Mouse (Mus musculus): Measurements from ENCODE around the gene 1190005I06Rik.

The 1190005I06Rik gene

DNA sequence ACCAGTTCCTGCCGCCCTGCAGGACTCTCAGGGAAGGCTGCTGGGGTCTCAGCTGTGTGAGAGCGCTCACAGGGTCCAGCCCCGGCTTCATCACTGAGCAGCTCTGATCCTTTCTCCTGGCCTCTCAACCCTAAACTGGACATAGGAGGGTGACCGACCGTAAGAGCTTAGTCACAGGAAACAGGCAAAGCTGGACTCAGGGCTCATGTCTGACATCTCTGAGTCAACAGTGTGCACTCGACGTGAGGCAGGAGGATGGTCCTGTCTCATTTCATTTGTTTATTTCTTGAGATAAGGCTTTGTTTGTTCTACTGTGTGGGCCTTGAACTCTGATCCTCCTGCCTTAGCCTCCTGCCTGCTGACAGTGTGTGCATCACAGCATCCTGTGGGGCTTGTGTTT is 27.0 kb downstream of the 1190005I06Rik start:
- DNase-seq (ENCODE audit: low spot score in 2 of 2): no peak

DNA sequence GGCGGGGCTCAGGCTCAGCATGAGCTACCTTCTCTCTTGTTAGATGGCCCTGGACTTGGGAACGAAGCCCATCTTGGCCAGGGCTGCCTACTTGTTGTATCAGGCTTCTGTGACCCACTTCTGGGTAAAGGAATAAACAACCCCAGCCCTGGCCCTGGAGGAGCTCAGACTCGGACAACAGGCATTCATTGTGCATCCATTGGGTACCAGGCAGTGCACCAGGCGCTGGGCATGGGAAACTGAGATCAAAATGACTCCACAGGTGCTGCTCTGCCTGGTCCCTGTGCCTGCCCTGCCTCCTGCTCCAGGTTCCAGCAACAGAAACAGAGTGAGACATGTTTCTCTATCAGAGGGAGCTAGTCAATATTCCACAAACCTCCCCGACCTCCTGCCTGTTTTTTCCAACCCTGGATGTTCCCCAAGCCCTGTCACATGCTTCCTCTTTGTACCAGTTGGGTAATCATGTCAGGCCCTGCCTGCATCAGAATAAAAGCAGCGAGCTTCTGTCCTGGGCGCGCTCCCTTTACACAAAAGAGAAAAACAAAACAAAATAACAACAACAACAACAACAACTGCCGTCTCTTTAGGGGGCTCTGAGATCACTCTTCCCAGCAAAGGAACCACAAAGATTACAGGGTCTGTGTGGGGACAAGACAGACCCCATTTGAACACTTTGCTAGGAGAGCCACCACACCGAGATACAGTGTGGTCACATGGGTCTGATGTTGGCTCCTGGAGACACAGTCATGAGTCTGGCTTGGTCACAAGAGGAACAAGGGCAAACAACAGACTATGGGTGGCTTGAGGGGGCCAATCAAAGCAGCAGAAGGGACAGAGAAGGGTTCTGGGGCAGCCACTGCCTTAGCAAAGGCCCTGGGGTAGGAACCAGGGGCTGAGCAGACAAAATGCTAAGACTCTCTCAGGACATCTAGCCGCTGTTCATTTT is 27.9 kb downstream of the 1190005I06Rik start:
- DNase-seq (ENCODE audit: low spot score in 2 of 2): peak in 1 of 2 experiments; percentile 59

DNA sequence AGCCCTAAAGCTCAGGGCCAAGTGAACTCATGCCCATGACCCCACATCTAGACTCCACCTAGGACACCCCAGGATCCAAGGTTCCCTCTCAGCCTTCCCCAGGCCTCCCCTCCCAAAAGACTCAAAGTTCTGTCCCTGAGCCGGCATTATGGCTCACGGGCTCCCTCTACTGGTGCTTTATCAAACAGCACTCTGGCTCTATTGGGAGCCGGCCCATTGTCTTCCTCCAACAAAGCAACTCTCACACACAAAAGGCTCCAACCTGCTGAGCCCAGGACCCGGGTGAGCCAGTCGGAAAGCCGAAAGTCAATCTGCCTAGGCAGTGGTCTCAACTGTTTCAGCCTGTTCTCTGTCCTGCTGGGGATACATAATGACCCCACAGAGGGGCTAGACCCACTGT is 29.3 kb downstream of the 1190005I06Rik start:
- peak in 1 of 2 experiments; percentile 55 for DNase-seq (ENCODE audit: low spot score in 2 of 2)

- DNase-seq (ENCODE audit: low spot score in 2 of 2): no peak
These were observed 30.5 kb downstream of the 1190005I06Rik start for GRCm38 (mm10) chr8:120616663-120617626.

DNA sequence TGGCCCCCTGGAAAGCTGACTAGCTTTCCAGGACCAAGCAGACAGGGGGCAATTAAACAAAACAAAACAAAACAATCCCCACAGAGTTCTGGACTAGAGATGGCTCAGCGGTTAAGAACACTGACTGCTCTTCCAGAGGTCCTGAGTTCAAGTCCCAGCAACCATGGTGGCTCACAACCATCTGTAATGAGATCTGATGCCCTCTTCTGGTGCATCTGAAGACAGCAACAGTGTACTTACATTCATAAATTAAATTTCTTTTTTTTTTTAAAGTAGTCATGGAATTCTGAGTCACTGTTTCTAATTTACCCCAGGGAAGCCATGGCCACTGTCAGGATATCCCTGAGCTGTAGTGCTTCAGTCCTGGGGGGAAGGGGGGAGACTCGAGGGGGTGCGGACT is 32.9 kb downstream of the 1190005I06Rik start:
- no peak for DNase-seq (ENCODE audit: low spot score in 2 of 2)

DNA sequence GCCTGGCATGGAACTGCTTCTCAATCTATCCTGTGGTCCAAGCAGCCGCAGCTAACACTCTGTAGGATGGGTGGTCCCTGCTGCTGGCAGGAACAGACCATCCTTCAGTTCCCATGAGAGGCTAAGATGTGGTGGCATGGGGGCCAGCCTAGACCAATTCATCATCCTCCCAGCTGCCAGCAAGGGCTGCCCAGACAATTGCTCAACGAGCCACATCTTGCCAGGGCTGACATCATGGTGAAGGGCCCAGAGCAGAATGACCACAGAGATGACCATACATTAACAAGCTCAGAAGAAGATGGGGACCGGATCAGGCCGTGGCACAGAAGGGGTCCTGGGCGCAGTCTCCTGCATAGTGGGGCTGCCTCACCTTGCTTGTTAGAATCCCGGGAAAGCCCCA is 36.6 kb downstream of the 1190005I06Rik start:
- no peak for DNase-seq (ENCODE audit: low spot score in 2 of 2)

- peak; percentile 28 to 69 for DNase-seq (ENCODE audit: low spot score in 2 of 2)
These were observed 39.5 kb downstream of the 1190005I06Rik start for GRCm38 (mm10) chr8:120607885-120608284.

DNA sequence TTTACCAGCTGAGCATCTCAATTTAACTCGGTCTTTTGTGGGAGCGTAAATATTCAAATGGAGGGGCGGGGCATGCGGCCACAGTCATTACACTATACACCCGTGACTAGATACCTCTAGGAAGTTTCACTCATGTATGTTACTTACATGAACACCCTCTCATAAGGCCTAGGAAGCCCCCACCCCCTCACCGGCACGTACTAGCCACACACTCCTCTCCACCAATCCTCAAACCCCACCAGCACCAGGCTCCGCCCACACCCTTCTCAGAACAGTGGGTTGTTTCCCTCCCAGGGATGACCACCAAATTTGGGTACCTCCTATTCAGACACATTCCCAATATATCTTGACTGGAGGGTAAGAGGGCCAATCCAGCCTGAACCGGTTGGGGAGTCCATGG is 40.0 kb downstream of the 1190005I06Rik start:
- no peak for DNase-seq (ENCODE audit: low spot score in 2 of 2)

DNA sequence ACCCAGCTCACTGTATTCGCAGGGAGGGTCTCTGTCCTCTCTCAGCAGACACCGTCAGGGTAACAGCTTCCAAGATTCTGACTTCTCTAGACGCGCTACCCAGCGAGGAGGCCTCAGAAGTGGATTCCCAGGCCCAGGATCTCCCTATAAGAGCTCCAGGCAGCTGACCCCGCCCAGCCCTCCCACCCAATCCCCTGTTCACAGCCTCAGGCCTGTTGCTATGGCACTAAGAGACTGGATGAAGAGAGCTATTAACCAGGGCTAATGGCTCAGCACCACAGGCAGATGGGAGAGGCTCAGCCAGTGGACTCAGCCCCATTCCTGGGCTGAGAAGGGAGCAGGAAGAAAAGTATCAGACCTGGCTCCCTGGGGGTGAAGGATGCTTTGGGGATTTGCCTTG is 44.8 kb downstream of the 1190005I06Rik start:
- no peak for DNase-seq (ENCODE audit: low spot score in 2 of 2)

DNA sequence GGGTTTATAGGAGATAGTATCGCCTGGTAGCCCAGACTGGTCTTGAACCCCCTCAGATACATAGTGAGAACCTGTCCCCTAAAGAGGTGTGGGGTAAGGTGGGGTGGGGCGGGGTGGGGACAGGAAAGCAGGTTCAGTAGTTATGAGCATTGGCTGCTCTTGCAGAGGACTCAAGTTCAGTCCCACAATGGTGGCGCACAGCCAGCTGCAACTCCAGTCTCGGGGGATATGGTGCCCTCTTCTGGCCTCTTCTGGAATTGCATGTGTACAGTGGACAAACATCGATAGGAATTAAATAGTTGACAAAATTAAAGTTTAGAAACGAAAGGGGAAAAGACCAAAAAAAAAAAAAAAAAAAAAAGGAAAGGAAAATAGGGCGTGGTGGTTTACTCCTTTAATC is 47.9 kb downstream of the 1190005I06Rik start:
- peak; percentile 52 to 78 for DNase-seq (ENCODE audit: low spot score in 2 of 2)

GRCm38 (mm10) chr8:120598579-120598978 is 48.9 kb downstream of the 1190005I06Rik start:
- peak in 1 of 2 experiments; percentile 28 for DNase-seq (ENCODE audit: low spot score in 2 of 2)

DNA sequence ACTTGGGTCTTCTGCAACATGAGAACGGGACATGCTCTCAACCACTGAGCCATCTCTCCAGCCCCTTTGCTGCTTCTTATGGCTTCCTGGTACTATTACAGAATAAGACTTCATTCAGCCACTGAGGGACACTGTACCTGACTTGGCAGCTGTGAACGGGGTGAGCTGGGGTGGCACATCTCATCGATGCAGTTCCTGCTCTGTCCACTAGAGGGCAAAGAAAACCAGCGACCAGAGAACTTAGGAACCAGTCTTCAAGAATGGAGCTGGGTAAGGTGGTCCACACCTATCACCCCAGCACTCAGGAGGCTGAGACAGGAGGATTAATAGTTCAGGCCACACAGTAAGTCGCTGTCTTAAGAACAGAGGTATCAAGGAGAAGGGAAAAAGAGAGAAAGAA is 51.5 kb downstream of the 1190005I06Rik start:
- peak in 1 of 2 experiments; percentile 35 for DNase-seq (ENCODE audit: low spot score in 2 of 2)

GRCm38 (mm10) chr8:120594571-120594970 is 52.9 kb downstream of the 1190005I06Rik start:
- DNase-seq (ENCODE audit: low spot score in 2 of 2): no peak

DNA sequence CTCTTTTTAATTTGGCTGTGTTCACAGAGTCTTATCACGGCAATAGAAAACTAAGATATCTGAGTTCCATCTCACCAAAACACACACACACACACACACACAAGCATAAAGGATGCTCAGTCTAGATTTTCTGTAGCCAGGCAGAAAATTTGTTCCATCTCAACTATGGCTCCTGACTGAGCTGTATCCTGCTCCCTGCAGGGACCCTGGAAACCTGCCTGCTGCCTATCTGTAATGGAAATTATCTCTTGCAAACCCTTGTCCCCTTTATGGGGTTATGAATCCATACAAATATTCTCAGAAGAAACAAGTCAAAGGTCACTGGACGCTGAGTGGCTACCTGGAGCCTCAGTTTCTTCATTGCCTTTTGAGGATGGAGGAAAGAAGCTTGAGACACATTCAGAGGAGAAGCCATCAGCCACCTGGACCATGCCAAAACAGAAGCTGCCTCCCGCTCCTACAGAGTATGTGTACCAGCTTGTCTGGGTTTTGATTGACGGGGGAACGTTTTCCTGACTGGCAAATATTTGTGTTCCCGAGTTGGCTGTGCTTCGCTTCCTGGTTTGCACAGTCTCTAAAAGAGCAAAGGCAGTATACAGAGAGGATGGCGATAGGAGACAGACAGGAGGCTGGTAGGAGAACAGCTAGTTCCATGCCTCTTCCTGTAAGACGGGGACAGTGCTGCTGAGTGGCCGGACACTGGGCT is 55.7 kb downstream of the 1190005I06Rik start:
- DNase-seq (ENCODE audit: low spot score in 2 of 2): no peak

GRCm38 (mm10) chr8:120589921-120590320 is 57.5 kb downstream of the 1190005I06Rik start:
- peak; percentile 53 to 70 for DNase-seq (ENCODE audit: low spot score in 2 of 2)

DNA sequence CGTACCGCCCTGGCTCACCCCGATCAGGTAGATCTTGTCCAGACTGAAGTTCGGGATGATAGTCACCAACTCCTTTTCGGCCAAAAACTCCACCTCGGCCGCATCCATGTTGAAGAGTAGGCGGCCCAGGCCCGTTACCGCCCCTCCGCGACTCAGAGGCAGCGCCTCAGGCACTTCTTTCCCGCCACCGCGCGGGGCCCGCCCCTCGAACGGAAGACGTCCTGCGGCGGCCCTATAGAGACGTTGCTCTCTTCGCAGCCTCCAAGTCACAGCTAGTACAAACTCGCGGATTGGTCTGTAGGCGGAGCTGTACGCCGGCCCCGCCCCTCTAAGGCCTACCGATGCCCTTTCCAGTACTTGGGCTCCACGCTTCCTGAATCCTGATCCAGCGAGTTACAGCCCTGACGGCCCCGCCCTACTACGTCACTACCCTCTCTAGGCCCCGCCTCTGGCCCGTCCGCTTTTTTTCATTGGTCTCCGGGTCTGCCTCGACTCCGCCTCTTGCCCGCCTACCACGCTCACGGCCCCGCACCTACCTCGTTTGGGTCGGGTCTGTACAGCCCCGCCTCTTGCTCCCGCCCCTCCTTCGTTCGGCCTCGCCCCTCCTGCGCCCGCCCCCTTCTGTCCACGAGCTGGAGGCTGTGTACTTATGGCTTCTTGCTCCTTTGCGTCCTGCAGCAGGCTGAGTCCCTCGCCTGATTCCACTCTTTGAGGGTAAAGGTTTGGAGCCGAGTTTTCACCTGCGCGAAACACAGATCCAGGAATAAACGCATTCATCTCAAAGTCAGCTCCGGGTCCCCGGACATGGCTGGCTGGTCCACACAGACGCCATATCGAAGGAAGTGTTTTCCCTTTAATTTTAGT is 58.3 kb downstream of the 1190005I06Rik start, which contains the start of gene Gins2:
Gene Gins2, minus strand, starts transcription at position 397 of the 864 bp plus-strand sequence.
- peak; percentile 100 for DNase-seq (ENCODE audit: low spot score in 2 of 2)

DNA sequence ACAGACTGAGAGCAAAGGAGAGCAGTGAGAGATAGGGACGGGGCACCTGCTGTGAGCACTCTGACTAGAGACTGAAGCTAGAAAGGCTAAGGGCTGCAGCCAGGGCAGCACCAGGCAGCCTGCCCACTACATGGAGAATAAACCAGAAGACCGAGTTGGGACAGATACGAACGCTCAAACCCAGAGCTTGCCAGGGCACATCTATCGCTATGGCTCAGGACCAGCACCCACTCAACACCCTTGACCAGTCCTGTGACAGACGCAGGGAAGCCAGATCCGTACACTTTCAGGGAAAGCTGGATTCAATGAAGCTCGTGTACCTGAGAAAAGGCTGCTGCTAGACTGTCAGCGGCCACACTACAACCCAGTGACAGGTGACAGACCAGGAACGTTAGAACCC is 61.9 kb downstream of the 1190005I06Rik start:
- peak; percentile 34 to 62 for DNase-seq (ENCODE audit: low spot score in 2 of 2)

GRCm38 (mm10) chr8:120581811-120582210 is 65.6 kb downstream of the 1190005I06Rik start:
- DNase-seq (ENCODE audit: low spot score in 2 of 2): peak; percentile 68 to 72

DNA sequence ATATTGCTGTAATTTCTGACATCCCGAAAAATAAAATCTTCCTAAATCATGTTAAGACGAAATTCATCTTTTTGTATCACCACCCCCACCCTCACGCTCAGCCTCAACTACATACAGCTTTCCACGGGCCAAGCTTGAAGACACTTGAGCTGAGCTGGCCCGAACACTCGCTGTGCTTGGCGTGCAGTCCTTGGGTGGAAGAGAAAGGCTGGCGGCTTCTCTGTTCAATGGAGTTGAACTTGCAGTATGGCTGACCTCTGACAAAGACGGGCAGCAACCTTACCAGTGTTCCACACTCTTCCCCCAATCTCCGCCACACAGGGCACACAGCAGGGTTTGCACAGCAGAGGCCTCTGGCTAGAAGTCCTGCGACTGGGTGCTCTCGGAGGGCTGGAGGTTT is 66.1 kb downstream of the 1190005I06Rik start:
- no peak for DNase-seq (ENCODE audit: low spot score in 2 of 2)

DNA sequence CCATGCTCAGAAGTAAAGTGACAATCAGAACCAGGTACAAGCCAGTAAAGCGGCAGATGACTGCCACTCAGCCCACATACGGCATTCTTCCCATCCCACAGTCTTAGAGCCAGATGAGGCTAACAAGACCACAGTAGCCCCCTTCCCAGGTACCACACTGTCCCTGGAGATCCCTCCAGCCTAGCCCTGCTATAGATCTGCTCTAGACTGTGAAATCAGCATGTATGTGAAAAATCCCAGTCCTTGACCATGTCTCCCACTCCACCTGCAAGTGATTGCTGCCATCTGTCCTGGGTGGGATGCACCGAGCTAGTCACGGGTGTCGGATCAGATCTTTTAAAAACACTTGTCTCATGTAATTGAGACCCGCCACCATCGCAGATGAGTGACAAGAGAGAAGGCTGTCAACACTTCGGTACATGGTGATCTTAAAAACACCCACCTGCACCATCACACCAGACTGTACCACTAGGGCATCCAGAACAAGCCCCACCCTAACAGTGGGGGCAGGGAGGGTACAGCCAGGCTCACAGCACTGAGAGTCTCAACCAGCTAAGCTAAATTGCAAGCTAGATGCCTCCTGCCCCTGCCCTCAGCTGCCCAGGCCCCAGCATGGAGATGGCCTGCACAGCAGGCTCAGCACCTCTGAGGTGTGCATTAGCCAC is 67.0 kb downstream of the 1190005I06Rik start:
- DNase-seq (ENCODE audit: low spot score in 2 of 2): no peak

All from heart, adult 9 months (tissue).